Mouse (Mus musculus): ENCODE data around the gene Nxf1.

Nxf1 gene

DNA sequence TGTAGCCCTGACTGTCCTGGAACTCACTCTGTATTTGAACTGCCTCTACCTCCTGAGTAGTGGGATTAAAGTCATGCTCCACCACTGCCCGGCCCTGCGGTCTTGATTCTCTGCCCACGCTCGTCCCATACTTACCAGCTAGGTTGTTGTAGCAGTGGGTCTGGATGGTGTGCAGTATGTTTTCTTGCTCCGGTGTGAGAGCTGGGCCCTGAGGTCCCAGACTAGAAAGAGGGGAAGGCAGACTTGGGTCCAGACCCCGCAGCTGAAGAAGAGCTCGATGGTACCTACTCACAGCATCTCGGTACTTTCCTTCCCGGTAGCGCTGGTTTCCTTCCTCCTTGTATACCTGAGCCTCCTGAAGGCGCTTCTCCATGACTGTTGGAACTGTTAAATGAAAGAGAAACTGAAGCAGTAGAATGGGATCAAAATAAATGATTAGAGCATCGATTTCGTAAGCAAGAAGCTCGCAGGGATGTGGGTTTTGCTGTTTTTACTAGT is 61.5 kb downstream of the Nxf1 start:
- DNase-seq (ENCODE audit: low spot score in 2 of 2) = no peak

DNA sequence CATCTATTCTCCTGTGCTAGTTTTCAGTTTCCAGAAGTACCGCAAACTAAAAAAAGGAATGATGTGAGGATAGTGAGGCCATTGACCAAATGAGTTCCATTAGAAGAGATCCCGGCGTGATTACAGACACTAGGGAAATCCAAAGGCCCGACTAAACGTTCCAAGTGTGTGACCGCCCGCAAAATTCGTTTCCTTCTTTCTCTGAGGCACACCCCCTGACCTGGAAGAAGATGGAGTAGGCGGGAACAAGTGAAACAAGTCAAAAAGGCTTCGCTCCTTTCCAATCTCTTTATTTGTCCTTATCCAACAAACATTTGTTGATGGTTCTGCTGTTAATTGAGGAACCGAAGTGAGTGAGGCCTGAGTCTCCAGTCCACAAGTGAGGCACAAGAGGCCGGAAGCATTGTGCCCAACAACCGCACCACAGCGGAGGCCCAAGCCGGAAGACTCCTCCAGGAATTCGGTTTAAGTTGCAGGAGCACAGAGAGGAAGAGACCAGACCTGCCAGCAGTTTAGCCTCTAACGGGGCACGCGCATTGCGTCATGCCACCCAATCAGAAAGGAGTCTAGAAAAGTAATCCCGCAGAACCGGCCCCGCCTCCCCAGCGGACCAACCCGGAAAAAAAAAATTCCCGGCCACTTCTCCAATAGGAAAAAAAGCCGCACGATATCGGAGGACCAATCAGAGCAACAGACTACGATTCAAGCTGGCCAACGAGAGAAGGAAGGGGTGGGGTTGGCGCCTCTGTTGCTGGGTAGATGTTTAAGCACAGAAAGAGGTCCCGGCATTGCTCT is 62.1 kb downstream of the Nxf1 start, which contains the start of gene Ttc9c:
Gene Ttc9c (minus strand): TSS at position 533 of the 795 bp plus-strand sequence.
- peak in 1 of 2 experiments; percentile 98 for DNase-seq (ENCODE audit: low spot score in 2 of 2)

DNA sequence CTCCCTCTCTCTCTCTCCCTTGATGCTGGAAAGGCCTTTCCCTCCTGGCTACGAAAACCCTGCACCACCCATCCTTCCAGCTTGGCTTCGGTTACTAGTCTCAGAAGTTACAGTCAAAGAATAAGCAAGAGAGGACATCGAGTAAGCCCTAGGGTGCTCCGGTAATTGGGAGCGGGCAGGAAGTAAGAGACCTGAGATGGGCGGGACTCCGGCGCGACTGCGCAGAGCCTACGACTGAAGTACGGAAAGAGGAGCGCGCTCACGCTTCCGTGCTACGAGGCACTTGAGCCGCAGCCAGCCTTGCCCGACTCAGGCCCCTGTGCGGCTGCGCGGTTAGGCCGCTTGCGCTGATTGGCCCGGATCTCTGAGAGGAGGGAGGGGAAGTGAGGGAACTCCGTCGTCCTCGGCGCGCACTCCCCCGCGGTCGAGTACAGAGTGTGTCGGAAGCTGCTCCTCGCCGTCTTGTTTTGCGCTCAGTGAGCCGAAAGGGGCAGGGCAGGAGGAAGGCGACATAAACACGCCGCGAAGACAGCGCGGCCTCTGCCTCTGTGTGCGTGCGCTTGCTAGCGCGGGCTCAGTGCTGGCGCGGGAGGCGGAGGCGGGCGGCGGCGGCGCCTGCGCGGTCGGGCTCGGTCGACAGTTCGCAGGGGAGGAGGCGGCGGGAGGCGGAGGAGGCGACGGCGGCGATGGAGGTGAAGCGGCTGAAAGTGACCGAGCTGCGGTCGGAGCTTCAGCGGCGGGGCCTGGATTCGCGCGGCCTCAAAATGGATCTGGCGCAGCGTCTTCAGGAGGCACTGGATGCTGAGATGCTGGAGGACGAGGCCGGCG is 62.9 kb downstream of the Nxf1 start, which contains the start of gene Hnrnpul2:
Gene Hnrnpul2 (plus strand): TSS at position 415 of the 828 bp plus-strand sequence.
- peak; percentile 94 to 98 for DNase-seq (ENCODE audit: low spot score in 2 of 2)
